In genomic region chr19:28011396-28011717, GRCm38 (mm10) we compare ENCODE assay signal across 1 mouse cellular context.
TF ChIP-seq lines count a peak whose summit lies in the region.

No protein-coding gene starts in this region.

TF ChIP-seq in CH12.LX, 34 proteins besides CTCF, POLR2A, EP300 and RAD21 (continued from another document):
- TF ChIP-seq MXI1 (IDR thresholded peaks at IDR 0.05; ENCODE audit: low read depth, low read length) (no peak), ZMIZ1 (IDR thresholded peaks at IDR 0.05; ENCODE audit: low read depth, low read length) (peak; percentile 94), MAX (IDR thresholded peaks at IDR 0.05; ENCODE audit: low read length) (peak; percentile 62; the same call in 1 of the 2 replicates), JUN (IDR thresholded peaks at IDR 0.05; ENCODE audit: insufficient read depth, low read depth, low read length) (no peak)
